Mouse (Mus musculus): ENCODE measurements around the gene Gzmd. TPM values are rescaled to one million over a fixed set of nuclear protein-coding genes. Genes with fewer than 3 reads are reported as not detected.

Gzmd gene
- polyA plus RNA-seq, 1 experiment from 2014 or later, result not detected

GRCm38 (mm10) chr14:56085167-56085566 lies 47.2 kb downstream of the Gzmd start, which contains the start of gene Mcpt8:
Gene Mcpt8 (minus strand): TSS chr14:56085273.
- no peak for DNase-seq (ENCODE audit: low spot score)

GRCm38 (mm10) chr14:56082016-56082415 lies 50.4 kb downstream of the Gzmd start:
- DNase-seq (ENCODE audit: low spot score), result no peak

Small RNAs within 50 kb of the gene (microRNA-seq; reads per million reads assigned to microRNA genes)
- gene Mir6949 (ENCODE audit: borderline number of aligned reads), result not detected

Other genes starting within 250 kb of the Gzmd start
- gene Cbln3, start 248.2 kb downstream of the Gzmd start, polyA plus RNA-seq (2015; fragmentation: Nextera tagmentation; extraction: Ambion mirVana), result 0.05 and 0.12 TPM in 2 replicates
- gene Khnyn, start 247.7 kb downstream of the Gzmd start, polyA plus RNA-seq (2015; fragmentation: Nextera tagmentation; extraction: Ambion mirVana), result 8.5 and 9.8 TPM in 2 replicates
- gene Sdr39u1, start 232.3 kb downstream of the Gzmd start, polyA plus RNA-seq (2015; fragmentation: Nextera tagmentation; extraction: Ambion mirVana), result 72.5 and 74.8 TPM in 2 replicates
- gene Cma1, start 187.9 kb downstream of the Gzmd start, polyA plus RNA-seq (2015; fragmentation: Nextera tagmentation; extraction: Ambion mirVana), result 6.9 and 7.2 TPM in 2 replicates
- 0.15 TPM in 1 of 2 replicates, not detected in the other for gene Cma2, start 181.6 kb downstream of the Gzmd start, polyA plus RNA-seq (2015; fragmentation: Nextera tagmentation; extraction: Ambion mirVana)
- gene Mcpt1, start 114.6 kb downstream of the Gzmd start, polyA plus RNA-seq (2015; fragmentation: Nextera tagmentation; extraction: Ambion mirVana), result 0.46 and 0.50 TPM in 2 replicates
- gene Mcpt9, start 102.1 kb downstream of the Gzmd start, polyA plus RNA-seq (2015; fragmentation: Nextera tagmentation; extraction: Ambion mirVana), result not detected in 2 replicates
- gene Mcpt2, start 90.6 kb downstream of the Gzmd start, polyA plus RNA-seq (2015; fragmentation: Nextera tagmentation; extraction: Ambion mirVana), result 0.30 and 0.40 TPM in 2 replicates
- 2.0 and 2.2 TPM in 2 replicates for gene Mcpt4, start 70.3 kb downstream of the Gzmd start, polyA plus RNA-seq (2015; fragmentation: Nextera tagmentation; extraction: Ambion mirVana)
- 0.17 and 0.36 TPM in 2 replicates for gene Mcpt8, start 47.3 kb downstream of the Gzmd start, polyA plus RNA-seq (2015; fragmentation: Nextera tagmentation; extraction: Ambion mirVana)
- gene Ctsg, start 30.0 kb downstream of the Gzmd start, polyA plus RNA-seq (2015; fragmentation: Nextera tagmentation; extraction: Ambion mirVana), result 0.26 and 0.46 TPM in 2 replicates
- gene Gzme, start 12.0 kb downstream of the Gzmd start, polyA plus RNA-seq (2015; fragmentation: Nextera tagmentation; extraction: Ambion mirVana), result not detected in 2 replicates
- not detected in 2 replicates for gene Gzmg, start 27.0 kb upstream of the Gzmd start, polyA plus RNA-seq (2015; fragmentation: Nextera tagmentation; extraction: Ambion mirVana)
- not detected in 2 replicates for gene Gzmn, start 42.0 kb upstream of the Gzmd start, polyA plus RNA-seq (2015; fragmentation: Nextera tagmentation; extraction: Ambion mirVana)
- gene Gzmf, start 78.8 kb upstream of the Gzmd start, polyA plus RNA-seq (2015; fragmentation: Nextera tagmentation; extraction: Ambion mirVana), result 0.16 and 0.18 TPM in 2 replicates
- 10.4 and 13.2 TPM in 2 replicates for gene Gzmc, start 102.0 kb upstream of the Gzmd start, polyA plus RNA-seq (2015; fragmentation: Nextera tagmentation; extraction: Ambion mirVana)
- 4.2 and 4.5 TPM in 2 replicates for gene Gzmb, start 129.7 kb upstream of the Gzmd start, polyA plus RNA-seq (2015; fragmentation: Nextera tagmentation; extraction: Ambion mirVana)
- 0.10 and 0.26 TPM in 2 replicates for gene Atp12a, start 232.5 kb upstream of the Gzmd start, polyA plus RNA-seq (2015; fragmentation: Nextera tagmentation; extraction: Ambion mirVana)